Mouse (Mus musculus) spleen, adult 2 months (tissue): Measurements from ENCODE around the gene Slc12a8. TPM values are rescaled to one million over a fixed set of nuclear protein-coding genes. Genes with fewer than 3 reads are reported as not detected.

Source experiments
- DNase-seq, 2 experiments: peaks; one replicate each; pipeline versions ENCODE4 v3.0.0 to v3.0.0-alpha.2; 2012 to 2021; ENCODE audit warnings: low spot score in 2 of 2, low read depth in 1 of 2
- H3K27ac ChIP-seq: fragments of 200-500 bp; 2 replicates; pipeline ENCODE4 v1.5.1; 2012; ENCODE audit warnings: low read length, inconsistent platforms; ENCODE audit not compliant: insufficient read depth
- H3K27me3 ChIP-seq: fragments of 200-500 bp; 2 replicates; pipeline ENCODE4 v1.6.1; 2012; ENCODE audit warnings: mild to moderate bottlenecking, moderate library complexity, low read length, inconsistent platforms; ENCODE audit not compliant: control insufficient read depth, insufficient read depth
- H3K36me3 ChIP-seq: fragments of 200-500 bp; 2 replicates; pipeline ENCODE4 v1.6.1; 2012; ENCODE audit warnings: mild to moderate bottlenecking, low read length, inconsistent platforms; ENCODE audit not compliant: control insufficient read depth, insufficient read depth
- H3K4me1 ChIP-seq: fragments of 200-500 bp; 2 replicates; pipeline ENCODE4 v1.6.1; 2011; ENCODE audit warnings: inconsistent platforms; ENCODE audit not compliant: control insufficient read depth, insufficient read depth, insufficient read length
- H3K4me3 ChIP-seq: fragments of 200-500 bp; 2 replicates; pipeline ENCODE4 v1.5.1; 2011; ENCODE audit warnings: mild to moderate bottlenecking, inconsistent platforms; ENCODE audit not compliant: insufficient read depth, insufficient read length; ENCODE audit errors: extremely low read depth
- CTCF ChIP-seq: fragments of 200-500 bp; IDR thresholded peaks from 2 replicates; pipeline ENCODE4 v1.5.1; 2011; ENCODE audit warnings: mild to moderate bottlenecking, inconsistent platforms; ENCODE audit not compliant: insufficient read depth, insufficient read length, insufficient replicate concordance; ENCODE audit errors: extremely low read depth
- POLR2A ChIP-seq: fragments of 200-500 bp; IDR thresholded peaks from 2 replicates; pipeline ENCODE4 v1.6.1; 2011; ENCODE audit warnings: low read depth, low read length, inconsistent platforms
- WGBS: fragments of 180-500 bp; shearing (Covaris S2); methylation state at CpG from one replicate; pipeline ENCODE4 v1.1.7; 2018; 5-methylcytosine and 5-hydroxymethylcytosine counted together
- polyA plus RNA-seq: library from polyadenylated mRNA; depleted of rRNA; stranded (reverse); fragments of >200 nt; gene quantifications from 2 replicates; pipeline ENCODE4 v1.2.3, GENCODE M21; 2012

Slc12a8 gene
- polyA plus RNA-seq, 1 experiment, result 1.2 TPM

GRCm38 (mm10) chr16:33641779-33642178 is 124.7 kb downstream of the Slc12a8 start:
- Histone ChIP-seq H3K4me3 (no peak overlapping the region), H3K27me3 (no peaks in the 10 kb centered on the region), H3K27ac (no peak overlapping the region), H3K4me1 (no peaks in the 10 kb centered on the region), H3K36me3 (no peaks in the 10 kb centered on the region)
- no peak for DNase-seq
- TF ChIP-seq POLR2A (no peak), CTCF (no peak)
- 55% methylated on average over 3 of the region's 3 CpGs for WGBS

GRCm38 (mm10) chr16:33653116-33653515 is 136.0 kb downstream of the Slc12a8 start:
- DNase-seq, result no peak
- WGBS, result 91% methylated on average over 6 of the region's 6 CpGs
- no peaks in the 10 kb centered on the region for H3K4me1 ChIP-seq

GRCm38 (mm10) chr16:33655443-33655842 is 138.3 kb downstream of the Slc12a8 start:
- Histone ChIP-seq H3K4me3 (no peak overlapping the region), H3K27ac (no peak overlapping the region), H3K4me1 (no peaks in the 10 kb centered on the region), H3K27me3 (no peaks in the 10 kb centered on the region), H3K36me3 (no peaks in the 10 kb centered on the region)
- 92% methylated on average over 3 of the region's 3 CpGs for WGBS
- DNase-seq, result no peak
- TF ChIP-seq POLR2A, result no peak
- TF ChIP-seq CTCF, result no peak

More at GRCm38 (mm10) chr16:33653116-33653515, 136.0 kb downstream of the Slc12a8 start:
- no peak overlapping the region for H3K4me3 ChIP-seq
- no peak overlapping the region for H3K27ac ChIP-seq
- H3K27me3 ChIP-seq, result no peaks in the 10 kb centered on the region
- TF ChIP-seq POLR2A, result no peak
- TF ChIP-seq CTCF, result no peak
- no peaks in the 10 kb centered on the region for H3K36me3 ChIP-seq

- WGBS, result 45% methylated on average over 3 of the region's 3 CpGs
Measured at GRCm38 (mm10) chr16:33657191-33657590, 140.1 kb downstream of the Slc12a8 start.

GRCm38 (mm10) chr16:33658121-33658520 is 141.0 kb downstream of the Slc12a8 start:
- Histone ChIP-seq H3K4me3 (no peak overlapping the region), H3K27me3 (no peaks in the 10 kb centered on the region), H3K4me1 (no peaks in the 10 kb centered on the region), H3K36me3 (no peaks in the 10 kb centered on the region), H3K27ac (no peak overlapping the region)
- WGBS, result 95% methylated on average over 3 of the region's 3 CpGs
- TF ChIP-seq CTCF, result no peak
- no peak for DNase-seq

More at GRCm38 (mm10) chr16:33657191-33657590, 140.1 kb downstream of the Slc12a8 start:
- no peak for DNase-seq
- no peak for TF ChIP-seq CTCF
- no peaks in the 10 kb centered on the region for H3K4me1 ChIP-seq
- H3K27ac ChIP-seq, result no peak overlapping the region
- no peaks in the 10 kb centered on the region for H3K36me3 ChIP-seq
- no peak overlapping the region for H3K4me3 ChIP-seq
- H3K27me3 ChIP-seq, result no peaks in the 10 kb centered on the region

- DNase-seq, result no peak
- TF ChIP-seq POLR2A (no peak), CTCF (no peak)
- H3K4me3 ChIP-seq, result no peak overlapping the region
- H3K27ac ChIP-seq, result no peak overlapping the region
- no peaks in the 10 kb centered on the region for H3K36me3 ChIP-seq
- no peaks in the 10 kb centered on the region for H3K27me3 ChIP-seq
- WGBS, result 95% methylated on average over 5 of the region's 5 CpGs
- H3K4me1 ChIP-seq, result no peaks in the 10 kb centered on the region
Measured at GRCm38 (mm10) chr16:33659521-33659920, 142.4 kb downstream of the Slc12a8 start.

- Histone ChIP-seq H3K27ac (no peak overlapping the region), H3K4me1 (no peaks in the 10 kb centered on the region), H3K36me3 (no peaks in the 10 kb centered on the region), H3K27me3 (no peaks in the 10 kb centered on the region), H3K4me3 (no peak overlapping the region)
- no peak for TF ChIP-seq CTCF
- TF ChIP-seq POLR2A, result no peak
- no peak for DNase-seq
- WGBS, result 73% methylated on average over 5 of the region's 5 CpGs
Measured at GRCm38 (mm10) chr16:33660125-33660524, 143.0 kb downstream of the Slc12a8 start.
